30 mouse cellular contexts compared by ENCODE assay signal in the genomic region with DNA sequence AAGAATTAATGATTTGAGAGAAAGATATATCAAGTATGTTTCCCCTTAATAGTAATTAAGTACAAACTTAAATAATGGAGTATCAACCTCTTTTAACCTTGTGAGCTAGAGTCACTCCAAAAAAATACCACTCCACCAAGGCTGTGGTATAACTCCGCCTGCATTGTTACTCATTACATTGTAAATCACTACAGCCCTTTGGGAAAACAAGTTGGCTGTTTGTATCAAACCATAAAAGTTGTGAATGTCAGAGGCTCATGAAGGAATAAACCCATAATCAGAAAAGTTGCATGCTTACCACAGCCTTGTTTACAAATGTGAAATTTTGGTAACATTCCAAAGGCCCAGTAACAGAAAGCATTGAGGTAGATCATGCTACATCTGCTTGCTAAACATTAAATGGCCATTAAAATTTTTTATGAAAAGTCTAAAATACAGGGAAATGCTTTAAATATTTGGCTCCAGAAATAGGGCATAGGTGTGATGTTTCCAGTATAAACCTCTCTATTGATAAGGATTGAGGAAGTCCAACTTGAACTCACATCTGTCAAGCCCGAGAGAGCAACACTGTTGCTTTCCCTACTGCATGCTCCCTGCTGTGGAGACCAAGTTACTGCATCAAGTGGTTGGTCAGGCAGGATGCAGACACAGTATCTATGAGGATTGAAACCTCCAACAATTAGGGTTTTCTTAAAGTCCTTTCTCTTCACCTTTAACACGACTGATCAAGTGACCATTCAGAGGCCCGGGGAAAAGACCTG.
DNase-seq lines count a peak whose midpoint lies in the region; ATAC-seq and TF ChIP-seq lines count a peak whose summit lies in the region.
"Had no signal": no experiment of that assay in that cellular context is flagged by ENCODE, and none has a peak within 500 bp of the region (broad histone marks: within the 10 kb centered on the region; RNA-seq: fewer than 3 reads in every experiment).

No protein-coding gene starts in this region.

- no peaks in the 10 kb centered on the region for H3K9me3 ChIP-seq in intestine, postnatal 0 days (ENCODE audit: control insufficient read depth)
- no peaks in the 10 kb centered on the region for H3K9me3 ChIP-seq in intestine, embryonic 15.5 days
- H3K9me3 ChIP-seq in lung, postnatal 0 days (ENCODE audit: low read length): no peaks in the 10 kb centered on the region
- no peaks in the 10 kb centered on the region for H3K9me3 ChIP-seq in heart, embryonic 12.5 days (replicated peaks)
- H3K9me3 ChIP-seq: forebrain, embryonic 15.5 days; heart, embryonic 13.5 days; hindbrain, embryonic 15.5 days; limb, embryonic 10.5 days; limb, embryonic 15.5 days; liver, embryonic 13.5 days; megakaryocyte, embryonic 14.5 days; midbrain, embryonic 12.5 days; neural tube, embryonic 12.5 days had no signal

- no peak for ATAC-seq in intestine, postnatal 0 days
- ATAC-seq in intestine, embryonic 15.5 days: no peak
- ATAC-seq in lung, postnatal 0 days: no peak
- ATAC-seq in heart, embryonic 12.5 days (ENCODE audit: insufficient number of reproducible peaks, low FRiP score): no peak
- ATAC-seq: forebrain, embryonic 15.5 days; intestine, embryonic 16.5 days had no signal

- no peaks in the 10 kb centered on the region for H3K27me3 ChIP-seq in intestine, postnatal 0 days (replicated peaks; ENCODE audit: control insufficient read depth, insufficient read depth, low read length)
- H3K27me3 ChIP-seq in intestine, embryonic 15.5 days (replicated peaks): no peaks in the 10 kb centered on the region
- no peaks in the 10 kb centered on the region for H3K27me3 ChIP-seq in lung, postnatal 0 days (replicated peaks; ENCODE audit: insufficient read depth, low read length)
- peaks cover 14% of the 10 kb centered on the region; the same call in 1 of the 2 replicates for H3K27me3 ChIP-seq in heart, embryonic 12.5 days (replicated peaks)
- H3K27me3 ChIP-seq: CH12.LX; forebrain, embryonic 15.5 days; hindbrain, embryonic 15.5 days; limb, embryonic 15.5 days; liver, embryonic 13.5 days; neural tube, embryonic 12.5 days had no signal

- 64% methylated on average over 4 of the region's 4 CpGs for WGBS in intestine, postnatal 0 days
- 62% methylated on average over 4 of the region's 4 CpGs for WGBS in intestine, embryonic 15.5 days
- 64% methylated on average over 4 of the region's 4 CpGs for WGBS in lung, postnatal 0 days
- WGBS in lung, adult 2 months: 69% methylated on average over 4 of the region's 4 CpGs
- WGBS in heart, embryonic 12.5 days: 54% methylated on average over 4 of the region's 4 CpGs

- no peak for TF ChIP-seq EP300 in lung, postnatal 0 days (IDR thresholded peaks at IDR 0.05)

- H3K9ac ChIP-seq in intestine, postnatal 0 days (ENCODE audit: low read depth, low read length): no peak overlapping the region
- H3K9ac ChIP-seq in intestine, embryonic 15.5 days: no peak overlapping the region
- no peak overlapping the region for H3K9ac ChIP-seq in lung, postnatal 0 days (replicated peaks; ENCODE audit: low read depth)
- no peak overlapping the region for H3K9ac ChIP-seq in heart, embryonic 12.5 days
- H3K9ac ChIP-seq: heart, embryonic 13.5 days; hindbrain, embryonic 15.5 days; limb, embryonic 15.5 days; liver, embryonic 13.5 days; midbrain, embryonic 12.5 days; neural tube, embryonic 12.5 days had no signal

- no peak for DNase-seq in lung, postnatal 0 days (ENCODE audit: low spot score)
- no peak for DNase-seq in lung, adult 2 months
- peak; percentile 7 for DNase-seq in adipocyte (ENCODE audit: low spot score)
- DNase-seq in right cerebral cortex, postnatal 36 days (ENCODE audit: low spot score in 2 of 2): no peak
- DNase-seq: adrenal gland, adult 2 months; cerebellum, adult 2 months; cerebellum, postnatal 14 days; gastrocnemius, adult 2 months; gastrocnemius, postnatal 36 days; heart, adult 18-20 months; heart, postnatal 10 days; layer of hippocampus, adult 9-11 months; liver, embryonic 13.5 days; lung, postnatal 4 days; right cerebral cortex, adult 18-20 months; right cerebral cortex, postnatal 4 days had no signal

- H3K4me1 ChIP-seq in intestine, postnatal 0 days (replicated peaks; ENCODE audit: control insufficient read depth, insufficient read depth, low read length): no peaks in the 10 kb centered on the region
- peaks cover 12% of the 10 kb centered on the region; the same call in 1 of the 2 replicates for H3K4me1 ChIP-seq in intestine, embryonic 15.5 days (replicated peaks)
- no peaks in the 10 kb centered on the region for H3K4me1 ChIP-seq in lung, postnatal 0 days (ENCODE audit: insufficient read depth, low read depth, low read length)
- no peaks in the 10 kb centered on the region for H3K4me1 ChIP-seq in lung, adult 2 months (ENCODE audit: control insufficient read depth, insufficient read depth, low read length)
- H3K4me1 ChIP-seq in heart, embryonic 12.5 days (replicated peaks): peaks cover 35% of the 10 kb centered on the region
- H3K4me1 ChIP-seq: liver, embryonic 13.5 days; megakaryocyte, embryonic 14.5 days had no signal

- peak; percentile 22; the same call in 1 of the 2 replicates for TF ChIP-seq CTCF in intestine, postnatal 0 days (IDR thresholded peaks at IDR 0.05; ENCODE audit: low read depth)
- 0 out of 2 replicates have a peak, but pooled peaks have one; percentile 12 for TF ChIP-seq CTCF in lung, postnatal 0 days (IDR thresholded peaks at IDR 0.05)
- no peak for TF ChIP-seq CTCF in lung, adult 2 months (IDR thresholded peaks at IDR 0.05; ENCODE audit: insufficient read depth, low read length)

- H3K4me3 ChIP-seq in intestine, postnatal 0 days (ENCODE audit: low read depth, low read length): no peak overlapping the region
- no peak overlapping the region for H3K4me3 ChIP-seq in intestine, embryonic 15.5 days (replicated peaks)
- no peak overlapping the region for H3K4me3 ChIP-seq in lung, postnatal 0 days (ENCODE audit: low read depth, low read length)
- H3K4me3 ChIP-seq in lung, adult 2 months (replicated peaks; ENCODE audit: extremely low read depth, low read depth, low read length): no peak overlapping the region
- H3K4me3 ChIP-seq in heart, embryonic 12.5 days: no peak overlapping the region
- H3K4me3 ChIP-seq: forebrain, embryonic 15.5 days; gastrocnemius, adult 2 months; heart, embryonic 13.5 days; hindbrain, embryonic 15.5 days; limb, embryonic 10.5 days; limb, embryonic 15.5 days; liver, embryonic 13.5 days; megakaryocyte, embryonic 14.5 days; midbrain, embryonic 12.5 days; myocyte; neural tube, embryonic 12.5 days had no signal

- H3K27ac ChIP-seq in intestine, postnatal 0 days (ENCODE audit: low read depth, low read length): no peak overlapping the region
- H3K27ac ChIP-seq in intestine, embryonic 15.5 days: no peak overlapping the region
- no peak overlapping the region for H3K27ac ChIP-seq in lung, postnatal 0 days (ENCODE audit: low read length)
- H3K27ac ChIP-seq in heart, embryonic 12.5 days (ENCODE audit: poor library complexity, severe bottlenecking): no peak overlapping the region
- H3K27ac ChIP-seq: gastrocnemius, adult 2 months; heart, embryonic 13.5 days; hindbrain, embryonic 15.5 days; limb, embryonic 10.5 days; limb, embryonic 15.5 days; liver, embryonic 13.5 days; midbrain, embryonic 12.5 days; neural tube, embryonic 12.5 days had no signal

- H3K36me3 ChIP-seq in intestine, postnatal 0 days (ENCODE audit: control insufficient read depth, insufficient read depth): no peaks in the 10 kb centered on the region; the same call in 1 of the 2 replicates
- no peaks in the 10 kb centered on the region for H3K36me3 ChIP-seq in intestine, embryonic 15.5 days
- H3K36me3 ChIP-seq in lung, postnatal 0 days (ENCODE audit: insufficient read depth, low read length): no peaks in the 10 kb centered on the region
- H3K36me3 ChIP-seq in heart, embryonic 12.5 days: no peaks in the 10 kb centered on the region
- H3K36me3 ChIP-seq: forebrain, embryonic 15.5 days; heart, embryonic 13.5 days; hindbrain, embryonic 15.5 days; limb, embryonic 15.5 days; liver, embryonic 13.5 days; midbrain, embryonic 12.5 days; neural tube, embryonic 12.5 days had no signal

- H3K4me2 ChIP-seq in intestine, postnatal 0 days (replicated peaks; ENCODE audit: low read depth): no peak overlapping the region
- H3K4me2 ChIP-seq in intestine, embryonic 15.5 days (replicated peaks): no peak overlapping the region
- no peak overlapping the region for H3K4me2 ChIP-seq in lung, postnatal 0 days (replicated peaks; ENCODE audit: low read depth, low read length)
- no peak overlapping the region for H3K4me2 ChIP-seq in heart, embryonic 12.5 days
- H3K4me2 ChIP-seq: forebrain, embryonic 15.5 days; heart, embryonic 13.5 days; hindbrain, embryonic 15.5 days; limb, embryonic 15.5 days; liver, embryonic 13.5 days; midbrain, embryonic 12.5 days; neural tube, embryonic 12.5 days had no signal

- TF ChIP-seq POLR2A in lung, adult 2 months (IDR thresholded peaks at IDR 0.05; ENCODE audit: borderline replicate concordance, extremely low read depth, low read depth, low read length): no peak
